Mouse (Mus musculus): Measurements from ENCODE around the gene Siah1b. TPM values are rescaled to one million over a fixed set of nuclear protein-coding genes. Genes with fewer than 3 reads are reported as not detected.

The Siah1b gene
- total and polyA plus RNA-seq, 3 experiments: 11.5 to 29.3 (median 21.5) TPM

DNA sequence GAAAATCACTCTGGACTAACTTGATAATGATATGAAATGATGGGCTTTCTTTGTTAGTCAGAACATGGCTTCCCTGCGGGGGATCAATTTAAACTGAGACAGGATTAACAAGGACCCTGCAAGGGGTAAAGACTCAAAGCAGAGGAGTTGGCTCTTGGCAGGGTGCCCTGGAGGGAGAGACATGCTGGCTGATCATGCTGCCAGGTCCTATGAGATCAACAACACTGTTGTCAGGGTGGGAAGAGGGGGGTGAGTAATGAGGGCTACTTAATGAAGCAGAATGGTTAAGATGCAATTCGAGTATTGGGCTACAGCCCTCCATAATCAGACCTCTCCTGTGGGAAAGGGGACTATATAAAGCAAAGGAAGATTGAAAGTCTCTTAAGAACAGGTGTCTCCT, 37.4 kb downstream of the Siah1b start:
- in situ Hi-C loops (cut with MboI; ENCODE audit: low pct_ligation_motif_present, low pct_unique_long_range_greater_than_20kb, low sequenced_read_pairs): no loop called here

DNA sequence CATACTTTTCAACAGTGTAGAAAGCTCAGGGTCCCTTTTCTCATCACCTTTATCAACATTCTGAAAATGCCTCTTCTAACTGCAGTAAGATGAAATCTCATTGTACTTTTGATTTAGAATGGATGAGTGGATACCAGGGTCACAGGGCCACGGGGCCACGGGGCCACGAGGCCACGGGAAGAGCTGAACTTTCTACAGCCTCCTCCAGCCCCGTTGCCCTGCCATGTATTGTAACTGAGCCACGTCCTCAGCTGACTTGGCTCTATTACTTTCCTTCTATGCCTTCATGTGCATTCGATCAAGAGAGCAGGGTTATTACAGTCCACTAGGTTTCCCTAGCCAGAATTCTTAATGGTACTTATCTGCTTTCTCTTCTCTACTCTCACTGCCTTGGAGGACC, 40.4 kb downstream of the Siah1b start:
- Histone ChIP-seq H3K9me3 (replicated peaks; ENCODE audit: low read length) (no peaks in the 10 kb centered on the region), H3K36me3 (replicated peaks in 1 of 2; ENCODE audit: control insufficient read depth in 1 of 2, insufficient read depth in 1 of 2, low read length in 1 of 2) (no peaks in the 10 kb centered on the region), H3K4me1 (ENCODE audit: control insufficient read depth in 1 of 2, insufficient read depth in 2 of 2) (no peaks in the 10 kb centered on the region), H3K9ac (ENCODE audit: insufficient read depth, low read depth) (no peak overlapping the region), H3K4me2 (ENCODE audit: insufficient read depth, low read depth, poor library complexity, severe bottlenecking) (no peak overlapping the region), H3K27me3 (replicated peaks) (no peaks in the 10 kb centered on the region), H3K4me3 (replicated peaks in 1 of 3; ENCODE audit: low read depth in 2 of 3, low read length in 2 of 3, poor library complexity in 1 of 3) (no peak overlapping the region), H3K79me2 (replicated peaks; ENCODE audit: control insufficient read depth, extremely low read depth, insufficient read depth, poor library complexity, severe bottlenecking) (no peaks in the 10 kb centered on the region), H3K27ac (ENCODE audit: insufficient read depth, low read depth) (no peak overlapping the region)
- dilution Hi-C loops (cut with MboI; ENCODE audit: extremely low pct_ligation_motif_present, extremely low pct_unique_long_range_greater_than_20kb, low sequenced_read_pairs) (no loop called here), in situ Hi-C loops (cut with MboI; ENCODE audit: low pct_ligation_motif_present, low pct_unique_long_range_greater_than_20kb, low sequenced_read_pairs) (no loop called here)
- no peak for TF ChIP-seq SMC3 (IDR thresholded peaks at IDR 0.05; ENCODE audit: low read depth, low read length)
- TF ChIP-seq ZKSCAN1 (IDR thresholded peaks at IDR 0.05; ENCODE audit: borderline replicate concordance, low read depth, low read length): no peak
- TF ChIP-seq MEF2A (IDR thresholded peaks at IDR 0.05; ENCODE audit: borderline replicate concordance, low read depth, low read length): no peak
- TF ChIP-seq ZMIZ1 (IDR thresholded peaks at IDR 0.05; ENCODE audit: low read depth, low read length): no peak
- no peak for TF ChIP-seq TCF12 (IDR thresholded peaks at IDR 0.05; ENCODE audit: low read depth, low read length)
- TF ChIP-seq CHD2 (IDR thresholded peaks at IDR 0.05; ENCODE audit: low read length): no peak
- no peak for TF ChIP-seq MYC (IDR thresholded peaks at IDR 0.05; ENCODE audit: low read depth, low read length)
- no peak for TF ChIP-seq EP300 (IDR thresholded peaks at IDR 0.05; ENCODE audit: low read length)
- no peak for TF ChIP-seq UBTF (IDR thresholded peaks at IDR 0.05; ENCODE audit: low read depth, low read length)
- TF ChIP-seq KAT2A (IDR thresholded peaks at IDR 0.05; ENCODE audit: insufficient replicate concordance, low read length): no peak
- no peak for TF ChIP-seq ELF1 (IDR thresholded peaks at IDR 0.05; ENCODE audit: low read depth, low read length)
- TF ChIP-seq NRF1 (IDR thresholded peaks at IDR 0.05; ENCODE audit: low read depth, low read length): no peak
- TF ChIP-seq SIN3A (IDR thresholded peaks at IDR 0.05; ENCODE audit: low read length): no peak
- no peak for TF ChIP-seq POLR2AphosphoS2 (IDR thresholded peaks at IDR 0.05; ENCODE audit: low read depth, low read length)
- no peak for DNase-seq (ENCODE audit: extremely low read depth)

More for the DNA sequence above, 37.4 kb downstream of the Siah1b start:
- dilution Hi-C loops (cut with MboI; ENCODE audit: extremely low pct_ligation_motif_present, extremely low pct_unique_long_range_greater_than_20kb, low sequenced_read_pairs): no loop called here
- DNase-seq (ENCODE audit: extremely low read depth): no peak
- H3K9me3 ChIP-seq (replicated peaks; ENCODE audit: low read length): no peaks in the 10 kb centered on the region
- TF ChIP-seq ELF1 (IDR thresholded peaks at IDR 0.05; ENCODE audit: low read depth, low read length) (no peak), IRF4 (IDR thresholded peaks at IDR 0.05; ENCODE audit: low read depth, low read length) (no peak), USF2 (conservative IDR thresholded peaks at IDR 0.05; ENCODE audit: low read depth, low read length) (no peak), GABPA (IDR thresholded peaks at IDR 0.05; ENCODE audit: insufficient replicate concordance, low read depth, low read length) (no peak), MYC (IDR thresholded peaks at IDR 0.05; ENCODE audit: low read depth, low read length) (no peak), CHD2 (IDR thresholded peaks at IDR 0.05; ENCODE audit: low read length) (no peak), MAFK (IDR thresholded peaks at IDR 0.05; ENCODE audit: insufficient replicate concordance, low read length) (no peak), ZMIZ1 (IDR thresholded peaks at IDR 0.05; ENCODE audit: low read depth, low read length) (no peak), TBP (conservative IDR thresholded peaks at IDR 0.05; ENCODE audit: low read depth, low read length) (no peak), HCFC1 (IDR thresholded peaks at IDR 0.05; ENCODE audit: low read depth, low read length) (no peak), ETS1 (conservative IDR thresholded peaks at IDR 0.05; ENCODE audit: low read depth, low read length) (no peak), E2F4 (IDR thresholded peaks at IDR 0.05; ENCODE audit: insufficient replicate concordance, low read depth, low read length) (no peak), MXI1 (IDR thresholded peaks at IDR 0.05; ENCODE audit: low read depth, low read length) (no peak), NELFE (IDR thresholded peaks at IDR 0.05; ENCODE audit: low read depth, low read length) (no peak), NRF1 (IDR thresholded peaks at IDR 0.05; ENCODE audit: low read depth, low read length) (no peak)
- no peak overlapping the region for H3K27ac ChIP-seq (ENCODE audit: insufficient read depth, low read depth)
- no peaks in the 10 kb centered on the region for H3K4me1 ChIP-seq (ENCODE audit: control insufficient read depth in 1 of 2, insufficient read depth in 2 of 2)
- H3K36me3 ChIP-seq (replicated peaks in 1 of 2; ENCODE audit: control insufficient read depth in 1 of 2, insufficient read depth in 1 of 2, low read length in 1 of 2): no peaks in the 10 kb centered on the region
- no peaks in the 10 kb centered on the region for H3K27me3 ChIP-seq (replicated peaks)
- H3K4me3 ChIP-seq (replicated peaks in 1 of 3; ENCODE audit: low read depth in 2 of 3, low read length in 2 of 3, poor library complexity in 1 of 3): no peak overlapping the region
- H3K4me2 ChIP-seq (ENCODE audit: insufficient read depth, low read depth, poor library complexity, severe bottlenecking): no peak overlapping the region
- no peak overlapping the region for H3K9ac ChIP-seq (ENCODE audit: insufficient read depth, low read depth)
- no peaks in the 10 kb centered on the region for H3K79me2 ChIP-seq (replicated peaks; ENCODE audit: control insufficient read depth, extremely low read depth, insufficient read depth, poor library complexity, severe bottlenecking)
